Mouse (Mus musculus): ENCODE data around the gene Taok2.

- TF ChIP-seq HCFC1 (IDR thresholded peaks at IDR 0.05; ENCODE audit: borderline replicate concordance, insufficient read depth, low read length) (no peak), CHD2 (IDR thresholded peaks at IDR 0.05; ENCODE audit: low read depth, low read length) (no peak), MAFK (IDR thresholded peaks at IDR 0.05; ENCODE audit: insufficient read depth, low read depth, low read length) (no peak)
Observed at GRCm38 (mm10) chr7:126868003-126868402, 16.5 kb downstream of the Taok2 start.

Measured in ES-E14 (cell line).